Mouse (Mus musculus) cerebellum, postnatal 36 days (tissue): ENCODE data around the gene Hypk.

Source experiments
- DNase-seq, 2 experiments: peaks; one replicate each; pipeline ENCODE4 v3.0.0; 2021 to 2022; ENCODE audit warnings: mixed read lengths in 2 of 2

Hypk gene

DNA sequence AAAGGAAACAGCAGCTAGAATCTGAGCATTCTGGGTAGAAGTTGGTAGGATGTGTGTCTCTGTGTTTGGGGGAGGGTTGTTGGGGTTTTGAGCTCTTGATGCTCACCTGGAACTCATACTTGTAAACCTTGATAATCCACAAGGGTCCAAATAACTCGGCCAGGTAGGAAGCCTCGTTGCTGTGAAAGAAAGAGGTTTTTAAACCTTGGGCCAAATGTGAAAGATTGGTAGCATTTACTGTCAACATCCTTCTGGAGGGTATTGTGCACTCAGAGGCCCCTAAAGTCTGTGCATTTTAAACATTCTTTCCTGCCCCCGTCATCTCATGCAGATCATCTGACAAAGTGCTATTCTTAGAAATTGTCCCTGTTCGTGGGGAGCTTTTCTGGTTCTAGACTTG, at the start of gene Hypk:
Gene Hypk, plus strand, starts transcription at position 301 of the 400 bp plus-strand sequence.
- DNase-seq, result no peak

GRCm38 (mm10) chr2:121403296-121403695, 49.8 kb upstream of the Hypk start:
- no peak for DNase-seq

GRCm38 (mm10) chr2:121408160-121408559, 44.9 kb upstream of the Hypk start:
- DNase-seq, result peak; percentile 20 to 30

DNA sequence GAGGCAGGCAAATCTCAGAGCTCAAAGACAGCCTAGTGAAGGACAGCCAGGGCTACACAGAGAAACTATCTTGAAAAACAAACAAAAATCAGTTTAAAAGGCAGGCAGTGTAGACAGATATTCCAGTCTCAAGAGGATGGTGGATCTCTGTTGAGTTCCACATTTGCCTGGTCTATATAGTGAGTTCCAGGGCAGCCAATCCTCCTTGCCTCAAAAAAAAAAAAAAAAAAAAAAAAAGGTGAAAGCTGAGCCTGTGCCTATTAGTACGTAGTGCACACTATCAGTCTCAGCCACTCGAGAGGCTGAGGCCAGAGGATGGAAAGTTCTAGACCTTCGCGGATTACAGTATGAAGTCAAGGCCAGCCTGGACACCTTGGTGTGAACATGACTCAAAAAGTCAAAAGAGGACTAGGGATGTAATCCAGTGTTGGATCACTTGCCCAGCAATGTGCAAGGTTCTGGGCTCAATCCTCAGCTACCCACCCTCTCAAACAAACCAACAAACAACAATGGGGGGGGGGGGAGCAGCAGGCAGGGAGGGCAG, 40.2 kb upstream of the Hypk start:
- DNase-seq, result no peak

DNA sequence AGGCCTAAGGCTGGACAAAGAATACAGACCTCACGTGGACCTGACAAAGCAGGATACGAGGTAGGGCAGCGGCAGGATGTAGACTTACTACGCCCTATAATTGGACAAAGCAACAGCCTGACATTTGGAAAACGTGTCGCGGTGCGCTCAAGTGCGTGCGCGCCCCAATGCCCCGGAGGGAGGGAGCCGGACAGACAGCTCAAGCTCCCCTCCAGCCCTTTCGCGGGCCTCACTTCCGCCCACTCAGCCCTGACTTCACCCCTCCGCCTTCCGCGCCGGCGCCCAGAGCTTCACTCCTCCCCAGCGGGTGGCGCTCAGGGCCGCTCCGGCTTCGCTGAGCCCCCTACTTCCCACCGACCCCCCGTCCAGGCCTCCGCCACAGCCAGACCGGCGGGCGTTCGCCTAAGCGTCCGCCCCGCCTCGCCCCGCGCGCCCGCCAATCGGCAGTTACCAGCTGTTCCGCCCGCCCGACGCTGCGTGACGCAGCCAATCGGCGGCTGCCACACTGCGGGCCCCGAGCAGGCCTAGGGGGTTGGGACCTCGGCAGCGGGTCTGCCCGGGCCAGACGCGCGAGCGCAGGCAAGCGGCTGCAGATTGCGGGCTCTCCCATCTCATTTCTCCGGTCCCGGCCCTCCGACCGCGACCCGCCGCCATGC, 39.6 kb upstream of the Hypk start, which contains the start of the genes Pdia3 and Catsper2:
Gene Pdia3, plus strand, starts transcription at position 389 of the 656 bp plus-strand sequence.
Gene Catsper2, minus strand, starts transcription at position 406 of the 656 bp plus-strand sequence.
- peak; percentile 92 to 96 for DNase-seq

DNA sequence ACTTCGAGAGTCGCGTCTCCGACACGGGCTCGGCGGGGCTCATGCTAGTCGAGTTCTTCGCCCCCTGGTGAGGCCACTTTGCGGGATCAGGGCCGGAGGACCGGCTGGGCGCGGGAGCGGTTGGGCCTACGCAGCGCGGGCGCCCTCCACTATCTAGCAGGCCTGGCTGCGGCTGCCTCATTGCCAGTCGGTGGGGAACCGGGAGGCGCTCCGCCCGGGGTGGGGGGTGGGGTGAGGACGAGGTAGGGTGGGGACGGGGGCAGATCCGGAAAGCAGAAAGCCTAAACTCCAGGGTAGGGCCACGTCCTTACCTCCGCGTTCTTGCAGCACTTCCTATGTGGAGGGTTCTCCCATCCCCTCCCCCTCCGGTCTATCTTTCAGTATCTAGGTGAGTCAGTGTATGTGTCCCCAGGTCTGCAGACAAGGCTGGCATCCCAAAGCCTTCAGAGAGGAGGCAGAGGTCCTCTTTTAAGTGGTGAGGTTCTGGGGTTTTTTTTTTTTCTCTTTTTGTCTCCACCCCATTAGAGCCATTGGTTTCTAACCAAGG, 38.9 kb upstream of the Hypk start:
- no peak for DNase-seq

- no peak for DNase-seq
These were observed 38.0 kb upstream of the Hypk start for GRCm38 (mm10) chr2:121415103-121415502.

DNA sequence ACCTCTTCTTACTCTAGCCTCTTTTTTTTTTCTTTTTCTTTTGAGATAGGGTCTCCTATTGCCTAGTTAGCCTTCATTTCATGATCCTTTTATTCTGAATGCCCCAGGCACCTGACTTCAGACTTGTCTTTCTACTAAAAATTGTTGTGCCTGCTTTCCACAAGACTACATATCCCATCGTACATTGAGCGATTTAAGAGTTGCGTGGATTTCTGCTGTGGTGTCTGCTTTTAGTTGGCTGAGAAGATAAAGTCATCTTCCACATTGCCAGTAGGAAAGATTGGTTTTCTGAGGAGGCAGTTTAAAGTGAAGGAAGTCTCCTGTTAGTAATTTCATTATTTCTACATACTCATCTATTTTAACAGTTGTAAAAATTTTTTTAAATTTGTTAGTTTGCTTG, 37.5 kb upstream of the Hypk start:
- DNase-seq, result no peak

DNA sequence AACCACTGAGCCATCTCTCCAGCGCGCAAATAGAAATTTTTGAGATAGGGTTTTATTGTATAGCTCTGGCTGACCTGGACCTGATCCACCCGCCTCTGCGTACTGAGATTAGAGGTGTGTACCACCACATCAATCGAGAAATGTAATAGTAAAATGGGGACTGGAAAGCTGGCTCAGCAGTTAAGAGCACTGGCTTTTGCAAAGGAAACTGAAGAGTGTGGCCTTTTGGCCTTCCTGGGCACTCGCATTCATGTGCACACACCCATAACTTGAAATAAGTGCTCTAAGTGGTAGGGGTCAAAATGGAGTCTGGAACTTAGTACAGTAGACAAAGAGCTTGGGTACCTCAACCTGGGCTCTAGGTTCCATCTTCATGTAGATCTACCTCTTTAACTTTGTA, 36.7 kb upstream of the Hypk start:
- DNase-seq, result peak in 1 of 2 experiments; percentile 4

GRCm38 (mm10) chr2:121418476-121418875, 34.6 kb upstream of the Hypk start:
- no peak for DNase-seq

DNA sequence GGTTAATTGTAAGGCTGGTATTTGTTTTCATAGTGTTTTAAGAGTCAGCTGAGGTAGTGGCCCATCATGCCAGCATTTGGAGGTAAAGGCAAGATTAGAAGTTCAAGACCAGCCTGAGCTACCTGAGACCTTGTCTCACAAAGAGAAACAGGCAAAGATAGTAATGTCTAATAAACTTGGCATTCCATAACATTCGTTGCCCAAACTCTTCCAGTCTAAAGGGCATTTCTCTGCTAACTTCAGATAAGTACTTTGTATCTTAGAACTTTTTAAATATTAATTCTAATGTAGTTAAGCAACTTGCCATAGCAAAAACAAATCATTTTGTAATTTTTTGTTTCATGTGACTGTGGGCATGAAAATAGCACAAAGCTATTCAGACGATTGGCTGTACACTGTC, 29.9 kb upstream of the Hypk start:
- DNase-seq, result no peak

- no peak for DNase-seq
These were observed 27.2 kb upstream of the Hypk start for GRCm38 (mm10) chr2:121425890-121426289.

DNA sequence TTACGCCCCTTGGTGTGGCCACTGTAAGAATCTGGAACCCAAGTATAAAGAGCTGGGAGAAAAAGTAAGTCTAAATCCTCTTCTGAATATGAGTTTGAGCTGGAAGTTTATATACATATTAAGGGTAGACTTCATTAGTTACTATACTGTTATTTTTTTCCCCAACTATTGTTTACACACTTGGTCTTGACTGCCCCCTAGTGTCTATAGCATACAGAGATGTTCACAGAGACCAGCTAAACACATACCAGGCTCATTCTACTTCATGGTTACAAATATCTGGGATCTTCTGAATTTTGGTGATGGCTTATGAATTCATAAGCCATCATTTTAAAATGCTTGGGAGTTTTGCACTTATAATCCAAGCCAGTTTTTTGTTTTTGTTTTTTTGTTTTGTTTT, 18.2 kb upstream of the Hypk start:
- no peak for DNase-seq

GRCm38 (mm10) chr2:121439746-121440145, 13.3 kb upstream of the Hypk start:
- DNase-seq, result no peak

GRCm38 (mm10) chr2:121440834-121441605, 12.1 kb upstream of the Hypk start:
- no peak for DNase-seq

DNA sequence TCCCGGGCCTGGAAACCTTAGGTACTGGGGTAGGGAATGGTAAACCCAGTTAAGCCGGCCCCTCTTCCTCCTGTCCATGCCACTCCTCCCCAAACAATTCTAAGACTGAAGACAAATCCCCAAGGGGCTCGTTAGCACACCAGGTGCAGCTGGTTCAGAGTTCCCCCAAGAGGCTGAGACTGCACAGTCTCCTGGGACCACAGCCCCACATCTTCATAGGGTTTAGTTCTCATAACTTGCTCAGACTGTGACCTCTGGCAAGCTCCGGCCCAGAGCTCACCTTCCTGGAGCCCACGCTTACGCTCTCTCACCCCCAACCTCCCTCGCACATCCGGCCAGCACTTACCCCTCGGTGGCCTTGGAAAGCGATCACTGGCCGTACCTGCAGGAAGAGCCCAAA, 11.3 kb upstream of the Hypk start:
- DNase-seq, result no peak

DNA sequence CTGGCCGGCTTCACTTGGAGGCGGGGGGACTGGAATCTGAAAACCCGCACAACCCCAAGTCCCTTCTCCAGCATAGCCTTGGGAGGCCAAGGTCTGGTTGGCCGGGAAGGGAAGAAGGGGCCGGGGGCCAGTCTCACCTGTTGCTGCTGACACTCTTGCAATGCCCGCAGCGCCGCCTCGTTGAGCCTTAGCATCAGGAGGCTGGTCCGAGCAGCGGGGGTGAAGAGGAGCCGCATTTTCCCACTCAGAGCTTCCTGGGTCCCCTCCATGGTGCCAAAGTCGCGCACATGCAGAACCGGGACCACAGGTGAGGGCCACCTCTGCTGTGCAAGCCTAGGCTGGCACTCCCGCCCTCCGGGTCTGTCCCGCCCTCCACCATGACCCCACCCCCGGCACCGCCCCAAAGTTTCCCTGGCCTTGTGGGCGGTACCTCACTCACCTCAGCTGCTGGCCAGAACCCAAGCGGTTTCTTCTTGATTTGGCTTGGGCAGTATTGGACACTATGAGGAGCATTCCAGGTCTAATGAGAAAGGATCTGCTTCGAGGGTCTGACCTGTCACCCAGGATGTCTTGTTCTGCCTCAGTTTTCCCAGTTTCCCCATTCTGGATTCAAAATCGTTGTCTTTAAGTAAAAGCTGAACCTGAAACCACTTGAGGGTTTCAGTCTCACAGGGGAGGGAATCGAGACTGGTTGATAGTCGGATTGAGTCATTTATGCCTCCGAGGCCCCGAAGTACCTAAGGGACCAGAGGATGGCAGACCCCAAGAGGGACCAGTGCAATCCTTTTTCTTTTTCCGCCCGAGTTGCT, 10.6 kb upstream of the Hypk start:
- peak; percentile 53 to 60 for DNase-seq

GRCm38 (mm10) chr2:121443068-121443349, 10.1 kb upstream of the Hypk start:
- DNase-seq, result no peak

GRCm38 (mm10) chr2:121444178-121444577, 8.9 kb upstream of the Hypk start, which contains the start of gene Ell3:
Ell3 (minus strand) TSS chr2:121444278.
- DNase-seq, result no peak

DNA sequence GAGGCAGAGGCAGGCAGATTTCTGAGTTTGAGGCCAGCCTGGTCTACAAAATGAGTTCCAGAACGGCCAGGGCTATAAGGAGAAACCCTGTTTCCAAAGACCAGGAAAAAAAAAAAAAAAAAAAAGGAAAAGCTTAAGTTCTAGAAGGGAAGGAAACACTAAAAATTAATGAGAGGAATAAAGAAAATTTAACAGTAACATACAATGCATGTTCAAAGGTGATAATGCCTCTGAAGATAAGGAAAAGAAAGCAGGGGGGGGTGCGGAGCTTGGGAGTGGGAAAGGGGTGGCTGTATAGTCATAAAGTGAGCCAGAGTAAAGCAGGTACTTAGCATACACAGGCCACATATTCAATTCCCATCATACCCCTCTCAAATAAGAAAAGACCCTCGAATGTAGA, 8.0 kb upstream of the Hypk start:
- DNase-seq, result no peak

GRCm38 (mm10) chr2:121446506-121446905, 6.6 kb upstream of the Hypk start:
- no peak for DNase-seq

GRCm38 (mm10) chr2:121447006-121447405, 6.1 kb upstream of the Hypk start:
- DNase-seq, result no peak

- peak in 1 of 2 experiments; percentile 16 for DNase-seq
These were observed 5.0 kb upstream of the Hypk start for GRCm38 (mm10) chr2:121448136-121448535.
